Mouse (Mus musculus) neural tube, embryonic 15.5 days (tissue): ENCODE measurements around the gene Xylt1. TPM values are rescaled to one million over a fixed set of nuclear protein-coding genes. Genes with fewer than 3 reads are reported as not detected.

Source experiments
- ATAC-seq: fragments of 200-750 bp; cut with Nextera tagmentation; 2 replicates; pipeline ENCODE4 v1.8.0; 2017; ENCODE audit warnings: mild to moderate bottlenecking, moderate TSS enrichment, moderate library complexity; ENCODE audit not compliant: low FRiP score
- H3K27ac ChIP-seq: fragments of 300-500 bp; sonication (generic); replicated peaks from 2 replicates; pipeline ENCODE4 v1.5.1; 2015; ENCODE audit warnings: mild to moderate bottlenecking, inconsistent platforms
- H3K27me3 ChIP-seq: fragments of 300-500 bp; sonication (generic); replicated peaks from 2 replicates; pipeline ENCODE4 v1.6.1; 2015; ENCODE audit warnings: inconsistent platforms
- H3K36me3 ChIP-seq: fragments of 300-500 bp; sonication (generic); 2 replicates; pipeline ENCODE4 v1.6.1; 2015; ENCODE audit warnings: inconsistent platforms
- H3K4me1 ChIP-seq: fragments of 300-500 bp; sonication (generic); 2 replicates; pipeline ENCODE4 v1.6.1; 2015; ENCODE audit warnings: inconsistent platforms
- H3K4me2 ChIP-seq: fragments of 300-500 bp; sonication (generic); 2 replicates; pipeline ENCODE4 v1.6.1; 2015; ENCODE audit warnings: inconsistent platforms, mild to moderate bottlenecking, moderate library complexity
- H3K4me3 ChIP-seq: fragments of 300-500 bp; sonication (generic); replicated peaks from 2 replicates; pipeline ENCODE4 v1.5.1; 2015; ENCODE audit warnings: mild to moderate bottlenecking, inconsistent platforms
- H3K9ac ChIP-seq: fragments of 300-500 bp; sonication (generic); replicated peaks from 2 replicates; pipeline ENCODE4 v1.6.1; 2015; ENCODE audit warnings: mild to moderate bottlenecking, inconsistent platforms
- H3K9me3 ChIP-seq: fragments of 300-500 bp; sonication (generic); replicated peaks from 2 replicates; pipeline ENCODE4 v1.6.1; 2016; ENCODE audit warnings: inconsistent platforms
- WGBS: fragments of 180-500 bp; shearing (Covaris S2); methylation state at CpG from one replicate; pipeline ENCODE4 v1.1.7; 2015; ENCODE audit warnings: mixed read lengths; 5-methylcytosine and 5-hydroxymethylcytosine counted together
- polyA plus RNA-seq: library from polyadenylated mRNA; unstranded; fragments of >200 nt; fragmentation: Nextera tagmentation; extraction: Ambion mirVana; gene quantifications from 2 replicates; pipeline ENCODE4 v1.2.1, GENCODE M21; 2015

The Xylt1 gene
- polyA plus RNA-seq = 2.1 and 2.3 TPM in 2 replicates

DNA sequence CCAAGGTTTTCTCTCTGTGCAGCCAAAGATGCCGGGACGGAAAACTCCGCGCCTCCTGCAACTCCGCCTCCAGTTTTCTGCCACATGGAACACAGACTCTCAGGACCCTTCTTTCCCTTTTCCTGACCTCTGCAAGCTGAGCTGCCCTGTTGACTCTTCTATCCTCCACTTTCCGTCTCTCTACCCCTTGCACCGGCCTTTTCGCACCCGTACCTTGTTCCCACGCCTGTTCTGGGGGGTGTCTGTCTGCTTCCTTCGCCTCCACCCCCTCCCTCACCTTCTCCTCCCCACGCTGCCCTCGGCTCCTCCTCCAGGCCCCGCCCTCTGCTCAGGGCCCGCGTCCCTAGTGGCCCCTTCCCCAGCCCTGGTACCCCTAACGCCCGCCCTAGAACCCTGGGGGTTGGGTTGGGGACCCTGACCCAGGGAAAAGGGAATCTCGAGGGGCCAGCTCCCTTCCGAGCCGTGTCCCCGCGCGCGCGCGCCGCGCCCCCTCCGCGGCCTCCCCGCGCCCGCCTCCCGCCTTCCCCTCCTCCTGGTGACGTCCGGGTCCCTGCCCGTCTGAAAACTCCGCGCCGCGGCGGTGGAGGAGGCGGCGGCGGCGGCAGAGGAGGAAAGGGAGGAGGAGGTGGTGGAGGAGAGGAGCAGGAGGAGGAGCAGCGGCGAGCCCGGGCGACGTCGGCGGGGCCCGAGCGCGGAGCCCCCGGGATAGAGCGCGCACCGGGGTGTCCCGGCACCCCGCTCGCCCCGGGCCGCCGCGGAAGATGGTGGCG lies at the start of gene Xylt1:
Gene Xylt1 (plus strand): TSS at position 562 of the 770 bp plus-strand sequence.
- H3K9me3 ChIP-seq = no peaks in the 10 kb centered on the region
- H3K4me1 ChIP-seq = peaks cover 40% of the 10 kb centered on the region
- ATAC-seq = peak; percentile 92
- H3K27me3 ChIP-seq = peaks cover 10% of the 10 kb centered on the region; the same call in 1 of the 2 replicates
- 0% methylated on average over 44 of the region's 69 CpGs for WGBS
- peak within 1 kb of the TSS; percentile 91 for H3K9ac ChIP-seq
- H3K27ac ChIP-seq = peak within 1 kb of the TSS; percentile 85
- no peaks in the 10 kb centered on the region for H3K36me3 ChIP-seq
- H3K4me2 ChIP-seq = peak within 1 kb of the TSS; percentile 86
- peak within 1 kb of the TSS; percentile 83 for H3K4me3 ChIP-seq

DNA sequence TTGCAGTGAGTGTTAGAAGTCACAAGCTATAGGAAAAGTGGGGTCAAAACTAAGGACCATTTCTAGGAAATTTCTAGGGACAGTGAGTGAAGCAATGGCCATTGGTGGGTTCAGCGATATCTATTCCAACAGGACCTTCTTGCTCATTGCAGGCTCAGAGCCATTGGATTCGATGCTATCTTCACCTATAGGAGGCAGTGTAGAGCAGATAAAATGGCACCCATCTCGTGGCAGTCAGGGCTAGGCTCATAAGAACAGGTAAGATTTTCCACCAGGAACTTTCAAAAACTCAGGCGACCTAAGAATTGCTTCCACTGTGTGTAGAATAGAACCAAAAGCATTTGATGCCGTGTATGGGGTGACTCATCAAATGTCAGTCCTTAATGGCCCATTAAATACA lies 46.8 kb upstream of the Xylt1 start:
- no peak overlapping the region for H3K9ac ChIP-seq
- no peak overlapping the region for H3K4me2 ChIP-seq
- H3K27ac ChIP-seq = no peak overlapping the region
- no peaks in the 10 kb centered on the region for H3K9me3 ChIP-seq
- ATAC-seq = no peak
- no peaks in the 10 kb centered on the region for H3K4me1 ChIP-seq
- 79% methylated on average over 5 of the region's 5 CpGs for WGBS
- no peaks in the 10 kb centered on the region for H3K27me3 ChIP-seq
- no peak overlapping the region for H3K4me3 ChIP-seq
- no peaks in the 10 kb centered on the region for H3K36me3 ChIP-seq

GRCm38 (mm10) chr7:117356316-117356715 lies 24.5 kb upstream of the Xylt1 start:
- Histone ChIP-seq H3K4me1 (no peaks in the 10 kb centered on the region), H3K9me3 (no peaks in the 10 kb centered on the region)

GRCm38 (mm10) chr7:117357425-117358194 lies 23.2 kb upstream of the Xylt1 start:
- ATAC-seq = no peak
- no peak overlapping the region for H3K4me2 ChIP-seq
- H3K9me3 ChIP-seq = no peaks in the 10 kb centered on the region
- no peak overlapping the region for H3K4me3 ChIP-seq
- no peak overlapping the region for H3K27ac ChIP-seq
- 74% methylated on average over 6 of the region's 6 CpGs for whole genome bisulfite sequencing
- no peaks in the 10 kb centered on the region for H3K4me1 ChIP-seq
- H3K27me3 ChIP-seq = no peaks in the 10 kb centered on the region
- H3K9ac ChIP-seq = no peak overlapping the region
- H3K36me3 ChIP-seq = no peaks in the 10 kb centered on the region

More at GRCm38 (mm10) chr7:117356316-117356715, 24.5 kb upstream of the Xylt1 start:
- Histone ChIP-seq H3K27ac (no peak overlapping the region), H3K36me3 (no peaks in the 10 kb centered on the region), H3K27me3 (no peaks in the 10 kb centered on the region), H3K9ac (no peak overlapping the region), H3K4me3 (no peak overlapping the region), H3K4me2 (no peak overlapping the region)
- ATAC-seq = no peak
- WGBS = 41% methylated on average over 2 of the region's 2 CpGs

- Histone ChIP-seq H3K27me3 (no peaks in the 10 kb centered on the region), H3K36me3 (no peaks in the 10 kb centered on the region), H3K9me3 (no peaks in the 10 kb centered on the region), H3K4me2 (no peak overlapping the region), H3K9ac (no peak overlapping the region), H3K4me1 (no peaks in the 10 kb centered on the region), H3K4me3 (no peak overlapping the region), H3K27ac (no peak overlapping the region)
- no peak for ATAC-seq
- WGBS = 88% methylated on average over 2 of the region's 2 CpGs
Observed at GRCm38 (mm10) chr7:117361281-117361680, 19.5 kb upstream of the Xylt1 start.

GRCm38 (mm10) chr7:117362493-117362892 lies 18.3 kb upstream of the Xylt1 start:
- no peak for ATAC-seq

GRCm38 (mm10) chr7:117368647-117369289 lies 12.0 kb upstream of the Xylt1 start:
- Histone ChIP-seq H3K4me3 (no peak overlapping the region), H3K27ac (no peak overlapping the region), H3K4me2 (no peak overlapping the region), H3K36me3 (no peaks in the 10 kb centered on the region), H3K4me1 (no peaks in the 10 kb centered on the region), H3K9me3 (no peaks in the 10 kb centered on the region), H3K27me3 (no peaks in the 10 kb centered on the region), H3K9ac (no peak overlapping the region)
- WGBS = 62% methylated on average over 6 of the region's 6 CpGs
- ATAC-seq = no peak

More at GRCm38 (mm10) chr7:117362493-117362892, 18.3 kb upstream of the Xylt1 start:
- Histone ChIP-seq H3K4me3 (no peak overlapping the region), H3K36me3 (no peaks in the 10 kb centered on the region), H3K4me1 (no peaks in the 10 kb centered on the region), H3K27ac (no peak overlapping the region), H3K9ac (no peak overlapping the region), H3K9me3 (no peaks in the 10 kb centered on the region), H3K4me2 (no peak overlapping the region), H3K27me3 (no peaks in the 10 kb centered on the region)
- 86% methylated on average over 4 of the region's 4 CpGs for WGBS

DNA sequence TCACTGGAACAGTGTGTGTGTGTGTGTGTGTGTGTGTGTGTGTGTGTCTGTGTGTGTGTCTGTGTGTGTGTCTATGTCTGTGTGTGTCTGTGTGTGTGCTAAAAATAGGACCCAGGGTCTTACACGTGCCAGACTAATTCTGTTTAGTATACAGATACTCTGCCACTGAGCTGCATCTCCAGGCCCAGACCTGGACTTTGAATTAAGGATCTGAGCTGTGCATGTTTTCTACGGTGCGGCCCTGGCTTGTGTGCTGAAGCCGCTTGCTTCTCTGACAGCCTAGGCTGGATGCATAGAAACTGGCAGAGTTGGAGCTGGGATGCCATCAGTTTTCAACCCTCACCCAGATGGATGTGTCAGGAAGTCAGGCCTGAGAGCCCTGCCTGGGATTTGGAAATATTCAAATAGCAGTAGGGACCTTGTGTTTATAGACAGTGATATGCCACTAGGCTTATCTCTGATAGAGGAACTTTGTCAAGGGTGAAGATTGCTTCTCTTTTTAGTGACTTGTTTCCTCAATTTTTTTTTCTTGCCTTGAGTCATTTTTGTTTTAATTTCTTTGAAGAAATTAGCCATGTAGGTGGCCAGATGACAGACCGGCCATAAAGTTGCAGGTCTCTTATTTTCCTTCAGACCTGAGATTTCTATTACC lies 11.4 kb upstream of the Xylt1 start:
- no peak for ATAC-seq
- H3K9me3 ChIP-seq = no peaks in the 10 kb centered on the region
- H3K27ac ChIP-seq = no peak overlapping the region
- 78% methylated on average over 5 of the region's 5 CpGs for WGBS
- H3K9ac ChIP-seq = no peak overlapping the region
- H3K4me2 ChIP-seq = no peak overlapping the region
- no peak overlapping the region for H3K4me3 ChIP-seq
- H3K27me3 ChIP-seq = no peaks in the 10 kb centered on the region
- H3K4me1 ChIP-seq = no peaks in the 10 kb centered on the region
- no peaks in the 10 kb centered on the region for H3K36me3 ChIP-seq

DNA sequence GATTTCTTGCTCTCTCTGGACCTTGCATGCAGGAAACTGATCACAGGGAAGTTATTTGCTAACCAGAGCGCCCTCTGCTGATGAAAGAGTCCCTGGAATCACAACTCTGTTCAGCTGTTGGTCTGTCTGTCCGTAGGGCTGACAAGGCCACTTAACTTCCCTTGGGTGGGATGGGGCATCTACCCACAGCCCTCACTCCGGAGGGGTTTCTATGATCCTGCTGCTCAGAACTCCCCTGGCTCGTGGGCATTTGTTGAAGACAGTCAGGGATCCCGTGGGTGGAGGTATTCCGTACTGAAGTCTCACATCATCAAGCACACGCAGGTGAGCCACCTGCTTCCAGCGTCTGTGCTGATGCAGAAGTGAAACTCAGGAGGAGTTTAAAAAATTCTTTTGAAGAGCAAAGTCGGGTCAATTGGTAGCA lies 4.9 kb upstream of the Xylt1 start:
- peaks cover 13% of the 10 kb centered on the region for H3K4me1 ChIP-seq
- WGBS = 33% methylated on average over 9 of the region's 9 CpGs
- ATAC-seq = no peak
- no peak overlapping the region for H3K4me3 ChIP-seq
- no peak overlapping the region for H3K9ac ChIP-seq
- no peak overlapping the region for H3K4me2 ChIP-seq
- no peak overlapping the region for H3K27ac ChIP-seq
- no peaks in the 10 kb centered on the region for H3K36me3 ChIP-seq
- no peaks in the 10 kb centered on the region for H3K9me3 ChIP-seq
- H3K27me3 ChIP-seq = peaks cover 6% of the 10 kb centered on the region; the same call in 1 of the 2 replicates

DNA sequence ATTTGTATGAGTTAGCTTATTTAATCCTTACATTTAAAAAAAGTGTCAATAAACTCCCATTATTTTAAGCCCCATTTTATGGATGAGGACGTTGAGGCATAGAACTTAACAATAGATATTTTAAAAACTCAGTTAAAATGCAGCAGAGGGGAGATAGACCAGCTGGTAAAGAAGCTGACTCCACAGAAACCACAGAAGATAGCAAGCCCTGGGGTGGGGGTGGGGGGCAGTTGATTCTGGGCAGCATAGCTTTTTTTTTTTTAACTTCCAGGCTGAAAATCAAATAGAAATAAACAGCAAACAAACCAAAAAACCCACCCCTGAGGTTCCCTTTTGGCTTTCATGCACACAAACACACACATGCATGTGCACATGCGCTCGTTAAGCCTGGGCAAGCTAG lies 3.6 kb upstream of the Xylt1 start:
- Histone ChIP-seq H3K36me3 (no peaks in the 10 kb centered on the region), H3K4me3 (no peak overlapping the region), H3K9me3 (no peaks in the 10 kb centered on the region), H3K27ac (no peak overlapping the region), H3K9ac (no peak overlapping the region), H3K27me3 (peaks cover 6% of the 10 kb centered on the region; the same call in 1 of the 2 replicates), H3K4me1 (peaks cover 20% of the 10 kb centered on the region), H3K4me2 (no peak overlapping the region)
- WGBS = 79% methylated on average over 3 of the region's 3 CpGs
- ATAC-seq = no peak

GRCm38 (mm10) chr7:117380036-117380417 lies 752 bp upstream of the Xylt1 start:
- H3K4me3 ChIP-seq = peak overlapping the region; percentile 83
- peaks cover 41% of the 10 kb centered on the region for H3K4me1 ChIP-seq
- no peaks in the 10 kb centered on the region for H3K9me3 ChIP-seq
- H3K27ac ChIP-seq = no peak overlapping the region
- peaks cover 10% of the 10 kb centered on the region; the same call in 1 of the 2 replicates for H3K27me3 ChIP-seq
- ATAC-seq = no peak
- H3K36me3 ChIP-seq = no peaks in the 10 kb centered on the region
- peak overlapping the region; percentile 91; the same call in 1 of the 2 replicates for H3K9ac ChIP-seq
- WGBS = 6% methylated on average over 7 of the region's 7 CpGs
- peak overlapping the region; percentile 86 for H3K4me2 ChIP-seq
